Mouse (Mus musculus) WW6 (cell line): ENCODE measurements around the gene Rufy1.
"Not testable (repeated sequence)": the region's sequence is repeated elsewhere in the genome, so short reads cannot be mapped to it uniquely, and the experiment has no call there.

Source experiments
- DNase-seq: peaks from one replicate; pipeline ENCODE4 v3.0.0-alpha.2; 2013; ENCODE audit warnings: low read depth, low spot score

Rufy1 gene

DNA sequence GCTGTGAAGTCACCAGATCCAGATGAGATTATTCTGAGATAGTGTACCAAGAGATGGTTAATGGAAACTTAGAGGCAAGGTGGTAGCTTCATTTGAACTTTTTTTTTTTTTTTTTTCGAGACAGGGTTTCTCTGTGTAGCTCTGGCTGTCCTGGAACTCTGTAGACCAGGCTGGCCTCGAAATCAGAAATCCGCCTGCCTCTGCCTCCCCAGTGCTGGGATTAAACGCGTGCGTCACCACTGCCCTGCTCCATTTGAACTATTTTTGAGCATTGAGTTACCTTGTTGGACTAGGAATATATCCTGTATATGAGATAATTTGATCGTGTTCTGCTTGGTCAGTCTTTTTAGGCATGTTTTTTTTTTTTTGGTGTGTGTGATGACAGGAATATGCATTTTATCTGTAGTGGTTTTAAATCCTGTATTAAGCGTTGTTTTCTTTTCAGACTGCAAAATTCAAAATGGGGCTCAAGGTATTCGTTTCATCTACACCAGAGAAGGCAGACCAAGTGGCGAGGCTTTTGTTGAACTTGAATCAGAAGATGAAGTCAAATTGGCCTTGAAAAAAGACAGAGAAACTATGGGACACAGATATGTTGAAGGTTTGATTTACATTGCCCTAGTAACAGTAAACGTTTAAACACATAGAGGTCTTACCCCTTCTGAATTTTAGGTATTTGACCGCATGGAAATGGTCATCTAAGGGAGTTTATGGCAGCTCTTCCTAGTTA is 51.7 kb downstream of the Rufy1 start:
- DNase-seq, result no peak

DNA sequence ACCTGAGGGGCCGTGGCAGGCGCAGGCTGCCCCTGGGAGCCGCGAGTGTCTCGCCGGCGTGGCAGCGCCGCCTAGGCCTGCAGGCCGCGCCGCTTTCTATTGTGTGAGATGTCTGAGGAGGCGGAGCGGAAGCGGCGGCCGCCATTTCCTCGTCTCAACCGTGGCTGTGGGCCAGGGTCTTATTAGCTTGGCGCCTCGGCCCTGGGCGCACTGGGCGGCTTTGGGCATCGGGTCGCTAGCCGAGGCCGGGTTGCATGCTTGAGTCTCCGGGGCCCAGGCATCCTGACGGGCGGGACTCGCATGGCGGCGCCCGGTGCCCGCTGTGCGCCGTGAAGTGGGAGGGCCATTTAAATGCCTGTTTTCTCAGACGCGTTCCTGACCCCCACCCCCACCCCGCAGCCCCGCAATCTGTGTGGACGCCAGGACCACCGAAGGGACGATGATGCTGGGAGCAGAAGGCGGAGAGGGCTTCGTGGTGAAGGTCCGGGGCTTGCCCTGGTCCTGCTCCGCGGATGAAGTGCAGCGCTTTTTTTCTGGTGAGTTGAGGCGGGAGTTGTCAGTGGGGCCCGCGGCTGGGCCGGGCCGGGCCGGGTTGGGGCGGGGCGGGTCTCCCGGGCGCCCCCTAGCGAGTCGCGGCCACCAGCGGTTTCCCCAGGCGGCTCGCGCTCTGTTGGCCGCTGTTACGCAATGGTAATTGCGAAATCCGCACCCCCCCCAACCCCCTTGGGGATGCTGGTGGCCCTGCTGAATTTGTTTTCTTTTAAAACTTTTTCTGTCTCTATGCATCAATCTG is 52.8 kb downstream of the Rufy1 start:
- no peak for DNase-seq

DNA sequence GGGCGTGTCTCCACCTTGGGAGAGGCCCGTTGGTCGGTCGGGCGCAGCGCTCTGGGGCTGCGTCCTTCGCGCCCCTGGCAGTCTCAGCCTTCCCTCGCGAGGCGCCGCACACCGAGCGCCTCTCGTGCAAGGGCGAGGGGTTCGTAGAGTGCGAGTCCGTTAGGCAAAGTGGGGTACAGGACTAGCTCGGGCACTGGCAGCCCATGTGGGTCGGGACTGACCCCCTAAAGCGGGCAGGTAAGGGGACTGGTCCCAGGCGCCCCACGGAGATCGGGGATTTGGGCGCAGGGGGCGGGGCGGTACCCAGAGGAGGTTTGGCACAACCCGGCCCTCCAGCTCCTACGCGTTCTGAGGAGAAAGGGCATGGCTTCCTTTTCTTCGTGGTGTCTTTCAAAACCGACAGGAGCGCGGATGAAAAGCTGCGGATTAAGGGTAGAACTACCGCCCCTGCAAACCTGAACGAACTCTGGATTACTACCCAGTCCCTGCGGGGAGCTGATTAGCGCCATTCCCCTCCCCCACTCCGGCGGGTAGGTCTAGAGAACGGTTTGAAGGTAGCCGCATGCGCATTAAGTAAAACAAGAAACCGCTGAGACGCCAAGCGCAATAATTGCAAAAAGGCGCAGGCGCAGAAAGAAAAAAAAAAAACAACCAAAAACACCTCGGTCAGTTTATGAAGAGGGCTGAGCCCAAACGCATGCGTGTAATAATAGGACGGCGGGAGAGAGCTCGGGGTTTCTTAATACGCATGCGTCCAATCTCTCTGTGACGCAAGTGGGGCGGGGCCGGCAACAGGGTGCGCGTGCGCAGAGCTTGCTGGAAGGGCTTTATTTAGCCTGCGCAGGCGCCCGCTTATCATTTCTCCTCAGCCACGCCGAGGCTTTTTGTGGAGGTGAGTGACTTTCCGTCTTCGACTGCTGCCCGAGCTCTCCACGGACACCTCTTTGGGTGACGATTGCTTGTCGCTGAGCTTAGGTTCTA is 53.7 kb downstream of the Rufy1 start, which contains the start of gene Hnrnph1:
Hnrnph1 (plus strand) TSS at position 80 of the 981 bp plus-strand sequence.
- peak; percentile 98 for DNase-seq

DNA sequence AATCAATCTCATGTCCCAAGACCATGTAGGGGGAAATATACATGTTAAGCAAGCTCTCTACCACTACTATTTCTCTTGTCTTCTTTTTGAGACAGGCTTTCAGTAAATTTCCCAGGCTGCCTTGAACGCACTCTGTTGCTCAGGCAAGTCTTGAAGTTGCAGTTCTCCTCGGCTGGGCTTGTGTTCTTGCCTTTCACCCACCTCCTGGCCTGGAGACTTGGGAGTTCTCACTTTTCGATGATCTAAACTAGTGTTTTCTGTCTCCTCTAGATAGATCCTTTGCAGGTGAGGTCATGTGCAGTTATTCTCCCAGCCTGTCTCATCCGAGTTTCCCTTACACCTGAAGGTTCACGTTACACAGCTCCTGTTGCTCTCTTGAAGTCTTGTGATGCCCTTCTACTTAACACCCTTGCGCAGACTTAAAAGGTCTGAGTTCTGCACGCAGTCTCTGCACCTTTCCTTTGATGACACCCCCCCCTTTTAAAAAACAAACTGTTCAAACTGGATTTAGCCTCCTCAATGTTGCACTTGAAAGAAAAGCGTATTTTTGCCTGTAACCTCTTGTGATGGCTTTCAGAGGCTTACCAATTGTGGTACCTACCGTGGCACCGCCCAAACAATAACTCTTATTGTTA is 54.7 kb downstream of the Rufy1 start:
- no peak for DNase-seq

DNA sequence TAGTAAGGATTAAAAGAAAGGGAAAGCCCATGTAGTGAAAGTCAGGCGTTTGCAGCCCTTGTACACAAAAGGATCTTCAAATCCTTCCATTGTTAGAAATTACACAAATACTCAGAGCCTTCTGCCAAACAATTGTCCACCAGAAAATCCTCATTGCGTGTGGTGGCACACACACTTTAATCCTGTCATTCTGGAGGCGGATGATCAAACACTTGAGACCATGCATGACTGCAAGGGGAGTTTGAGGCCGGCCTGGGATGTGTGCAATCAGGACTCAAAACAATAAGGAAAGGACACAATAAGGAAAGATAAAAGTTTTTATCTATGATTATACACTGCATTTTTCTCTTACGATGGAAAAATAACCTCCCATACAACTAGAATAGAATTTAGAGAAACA is 55.5 kb downstream of the Rufy1 start:
- no peak for DNase-seq

DNA sequence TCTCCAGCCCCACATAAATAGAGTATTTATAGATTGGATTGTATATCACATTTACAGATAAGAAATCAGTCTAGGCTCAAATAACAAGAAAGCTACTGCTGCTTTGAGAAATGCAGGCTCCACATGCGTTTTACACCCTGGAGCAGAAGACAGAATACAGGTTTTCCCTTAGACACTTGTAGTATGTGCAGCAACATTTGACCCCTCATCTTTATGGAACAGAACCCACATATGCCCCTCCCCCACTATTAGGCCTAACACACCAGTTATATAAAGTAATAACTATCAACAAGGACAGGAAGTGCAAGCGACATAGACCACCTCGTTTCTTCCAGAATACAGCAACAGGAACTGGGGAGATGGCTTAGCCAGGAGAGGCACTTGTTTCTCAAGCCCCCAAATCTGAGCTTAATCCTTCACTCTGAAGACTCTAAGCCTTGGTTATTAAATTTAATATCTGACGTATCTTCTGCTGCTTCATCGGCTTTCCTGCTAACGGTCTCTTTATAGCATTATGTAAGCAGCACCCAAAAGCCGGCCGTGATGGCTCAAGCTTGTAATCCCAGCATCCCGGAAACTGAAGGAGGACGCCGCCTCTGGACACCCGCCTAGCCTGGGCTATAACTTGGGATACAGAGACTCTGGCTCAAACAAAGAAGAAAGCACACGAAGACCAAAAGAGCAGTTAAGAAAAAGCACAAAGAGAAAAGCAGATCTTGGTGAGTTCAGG is 56.5 kb downstream of the Rufy1 start:
- no peak for DNase-seq

DNA sequence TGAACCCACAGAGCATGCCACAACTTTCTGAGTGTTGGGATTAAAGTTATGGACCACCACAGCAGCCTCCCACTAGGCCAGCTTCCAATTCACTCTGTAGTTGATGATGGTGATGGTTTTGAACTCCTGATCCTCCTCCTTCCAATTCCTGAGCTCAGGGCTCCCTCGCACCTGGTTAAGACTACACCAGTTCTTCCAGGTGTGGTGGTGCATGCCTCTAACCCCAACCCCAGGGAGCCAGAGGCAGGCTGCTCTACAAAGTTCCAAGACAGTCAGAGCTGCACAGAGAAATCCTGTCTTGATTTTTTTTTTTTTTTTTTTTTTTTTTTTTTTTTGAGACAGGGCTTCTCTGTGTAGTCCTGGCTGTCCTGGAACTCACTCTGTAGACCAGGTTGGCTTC is 57.3 kb downstream of the Rufy1 start:
- no peak for DNase-seq

DNA sequence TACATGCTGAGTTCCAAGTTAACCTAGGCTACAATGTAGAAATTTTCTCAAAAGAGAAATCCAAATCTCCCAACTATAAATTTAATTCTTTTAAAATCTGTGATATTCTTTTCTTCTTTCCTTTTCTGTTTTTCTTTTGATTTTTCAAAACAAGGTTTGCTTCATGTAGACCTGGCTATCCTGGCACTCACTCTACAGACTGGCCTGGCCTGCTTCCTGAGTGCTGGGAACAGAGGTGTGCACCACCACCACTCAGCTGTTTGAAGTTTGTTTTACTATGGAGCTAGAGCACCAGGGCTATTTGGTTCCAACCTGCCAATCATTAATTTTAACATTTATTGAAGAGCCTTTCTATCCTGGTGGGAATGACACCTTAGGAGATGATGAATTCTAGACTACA is 57.8 kb downstream of the Rufy1 start:
- DNase-seq, result no peak

DNA sequence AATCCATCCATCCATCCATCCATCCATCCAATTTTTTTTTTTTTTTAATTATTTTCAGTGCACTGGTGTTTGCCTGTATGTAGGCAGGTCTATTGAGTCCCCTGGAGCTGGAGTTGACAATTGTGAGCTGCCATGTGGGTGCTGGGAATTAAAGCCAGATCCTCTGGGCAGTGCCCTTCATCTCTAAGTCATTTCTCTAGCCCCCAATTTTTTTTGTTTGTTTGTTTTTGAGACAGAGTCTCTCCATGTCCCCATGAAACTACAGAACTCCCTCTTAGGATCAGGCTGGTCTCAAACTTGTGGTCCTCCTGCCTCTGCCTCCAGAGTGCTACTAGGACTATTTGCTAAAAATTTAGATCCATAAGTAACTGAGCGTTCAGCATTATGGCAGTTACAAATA is 59.0 kb downstream of the Rufy1 start:
- DNase-seq, result no peak

DNA sequence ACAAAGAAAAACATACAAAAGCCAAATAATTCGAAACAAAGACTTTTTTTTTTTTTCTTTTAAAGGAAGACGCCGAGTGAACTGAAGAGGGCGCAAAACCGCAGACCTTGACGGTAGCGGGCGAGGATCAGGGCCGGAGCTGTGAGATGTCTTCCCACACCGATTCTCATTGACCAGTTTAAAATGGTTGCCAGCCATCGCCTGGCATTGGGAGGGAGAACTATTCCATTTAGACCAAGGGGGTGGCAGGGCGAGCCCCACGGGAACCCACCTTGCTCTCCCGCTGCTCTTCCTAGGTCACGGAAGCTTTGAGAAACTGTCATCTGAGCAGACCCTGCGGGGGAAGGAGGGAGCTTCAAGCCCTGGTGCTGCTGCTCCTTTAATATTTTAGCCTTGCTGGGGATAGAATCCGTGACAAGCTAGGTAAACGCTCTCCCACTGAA is 59.5 kb downstream of the Rufy1 start:
- no peak for DNase-seq

DNA sequence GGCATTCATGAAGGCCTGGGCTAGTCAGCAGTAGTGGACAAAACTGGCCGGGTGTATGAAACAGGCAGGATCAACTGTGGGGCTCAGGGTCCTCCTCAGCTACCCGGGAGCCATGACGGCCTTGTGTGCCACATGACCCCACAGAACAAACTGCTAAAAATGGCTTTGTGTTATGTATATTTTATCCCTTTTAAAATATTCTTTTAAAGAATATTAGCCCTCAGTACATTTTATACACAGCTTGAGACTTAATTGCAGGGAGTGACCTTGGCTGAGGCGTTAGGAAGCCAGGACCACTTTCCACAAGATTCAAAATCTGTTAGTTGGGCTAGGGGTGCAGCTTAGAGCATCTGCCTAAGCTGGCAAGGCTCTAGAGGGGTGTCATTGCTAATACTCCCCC is 60.0 kb downstream of the Rufy1 start:
- no peak for DNase-seq

DNA sequence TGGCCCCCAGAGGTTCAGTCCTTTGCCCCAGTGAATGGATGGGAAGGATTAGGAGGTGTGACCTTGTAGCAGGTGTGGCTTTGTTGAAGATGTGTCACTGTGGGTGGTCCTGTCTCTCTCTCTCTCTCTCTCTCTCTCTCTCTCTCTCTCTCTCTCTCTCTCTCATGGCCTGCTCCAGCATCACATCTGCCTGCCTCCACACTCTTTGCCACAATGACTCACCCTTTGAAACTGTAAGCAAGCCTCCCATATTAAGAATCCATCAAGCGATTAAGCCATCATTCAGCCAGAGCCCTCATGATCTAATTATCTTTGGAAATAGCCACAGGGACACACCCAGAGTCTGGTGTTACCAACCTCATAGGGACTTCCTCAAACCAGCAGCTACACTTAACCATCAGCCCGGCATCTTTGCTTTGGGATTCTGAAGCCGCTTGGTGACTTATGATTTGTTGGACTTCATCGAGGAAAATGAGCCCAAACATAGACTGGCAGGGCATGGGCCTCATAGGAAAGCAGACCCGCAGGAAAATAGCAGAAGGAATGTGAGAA is 61.5 kb downstream of the Rufy1 start:
- no peak for DNase-seq

DNA sequence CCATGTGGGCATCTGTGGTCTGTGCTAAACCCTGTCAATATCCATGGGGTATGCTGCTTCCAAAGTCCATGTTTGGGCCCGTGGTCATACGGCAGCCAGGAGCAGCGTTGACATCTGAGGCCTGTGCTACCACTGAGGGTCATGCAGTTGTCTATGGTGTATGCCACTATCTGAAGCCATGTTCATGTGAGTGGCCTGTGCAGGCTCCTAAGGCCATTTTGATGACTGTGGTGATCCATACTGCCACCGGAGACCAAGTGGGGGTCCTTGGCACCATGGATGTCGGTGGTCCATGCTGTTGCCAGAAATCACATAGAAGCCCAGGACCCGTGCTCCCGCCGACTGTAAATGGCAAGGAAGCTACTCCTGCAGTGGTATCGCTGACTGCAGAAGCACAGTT is 63.4 kb downstream of the Rufy1 start:
- DNase-seq, result no peak

DNA sequence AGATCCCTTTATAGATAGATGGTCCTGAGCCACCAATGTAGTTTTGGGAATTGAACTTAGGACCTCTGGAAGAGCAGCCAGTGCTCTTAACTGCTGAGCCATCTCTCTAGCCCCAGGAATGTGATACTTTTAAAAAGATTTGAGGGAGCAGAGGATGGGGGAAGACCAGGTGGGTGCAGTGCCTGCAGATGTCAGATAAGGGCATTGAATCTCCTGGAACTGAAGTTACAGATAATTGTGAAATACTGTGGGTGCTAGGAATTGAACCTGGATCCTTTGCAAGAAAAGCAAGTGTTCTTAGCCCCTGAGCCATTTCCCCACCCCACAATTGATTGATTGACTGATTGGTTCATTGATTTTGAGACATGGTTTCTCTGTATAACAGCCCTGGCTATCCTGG is 65.6 kb downstream of the Rufy1 start:
- no peak for DNase-seq

DNA sequence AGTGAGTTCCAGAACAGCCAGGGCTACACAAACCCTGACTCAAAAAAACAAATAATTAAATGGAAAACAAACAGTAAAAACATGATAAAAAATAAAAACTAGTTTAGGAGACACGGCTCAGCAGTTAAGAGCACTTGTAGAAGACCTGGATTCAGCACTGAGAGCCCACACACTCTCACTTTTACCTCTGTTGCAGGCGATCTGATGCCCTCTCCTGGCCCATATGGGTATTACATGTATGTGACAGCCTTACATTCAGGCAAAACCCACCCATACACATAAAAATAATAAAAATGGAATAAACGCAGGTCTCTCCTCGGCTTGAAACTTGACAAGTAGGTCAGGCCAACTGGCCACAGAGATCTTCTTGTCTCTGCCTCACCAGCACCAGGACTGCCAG is 66.4 kb downstream of the Rufy1 start:
- peak; percentile 70 for DNase-seq

DNA sequence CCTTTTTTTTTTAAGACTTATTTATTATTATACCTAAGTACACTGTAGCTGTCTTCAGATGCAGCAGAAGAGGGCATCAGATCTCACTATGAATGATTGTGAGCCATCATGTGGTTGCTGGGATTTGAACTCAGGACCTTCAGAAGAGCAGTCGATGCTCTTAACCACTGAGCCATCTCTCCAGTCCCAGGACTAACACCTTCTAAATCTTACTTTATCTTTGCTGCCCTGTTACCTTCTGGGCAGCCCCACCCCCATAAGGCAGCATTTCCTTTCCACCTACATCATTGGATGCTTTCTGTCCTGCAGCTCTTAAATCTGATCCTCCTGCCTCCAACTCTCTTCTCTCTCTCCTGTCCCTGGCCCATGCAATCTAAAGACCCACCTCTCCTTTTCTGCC is 69.6 kb downstream of the Rufy1 start:
- DNase-seq, result not testable (repeated sequence)

DNA sequence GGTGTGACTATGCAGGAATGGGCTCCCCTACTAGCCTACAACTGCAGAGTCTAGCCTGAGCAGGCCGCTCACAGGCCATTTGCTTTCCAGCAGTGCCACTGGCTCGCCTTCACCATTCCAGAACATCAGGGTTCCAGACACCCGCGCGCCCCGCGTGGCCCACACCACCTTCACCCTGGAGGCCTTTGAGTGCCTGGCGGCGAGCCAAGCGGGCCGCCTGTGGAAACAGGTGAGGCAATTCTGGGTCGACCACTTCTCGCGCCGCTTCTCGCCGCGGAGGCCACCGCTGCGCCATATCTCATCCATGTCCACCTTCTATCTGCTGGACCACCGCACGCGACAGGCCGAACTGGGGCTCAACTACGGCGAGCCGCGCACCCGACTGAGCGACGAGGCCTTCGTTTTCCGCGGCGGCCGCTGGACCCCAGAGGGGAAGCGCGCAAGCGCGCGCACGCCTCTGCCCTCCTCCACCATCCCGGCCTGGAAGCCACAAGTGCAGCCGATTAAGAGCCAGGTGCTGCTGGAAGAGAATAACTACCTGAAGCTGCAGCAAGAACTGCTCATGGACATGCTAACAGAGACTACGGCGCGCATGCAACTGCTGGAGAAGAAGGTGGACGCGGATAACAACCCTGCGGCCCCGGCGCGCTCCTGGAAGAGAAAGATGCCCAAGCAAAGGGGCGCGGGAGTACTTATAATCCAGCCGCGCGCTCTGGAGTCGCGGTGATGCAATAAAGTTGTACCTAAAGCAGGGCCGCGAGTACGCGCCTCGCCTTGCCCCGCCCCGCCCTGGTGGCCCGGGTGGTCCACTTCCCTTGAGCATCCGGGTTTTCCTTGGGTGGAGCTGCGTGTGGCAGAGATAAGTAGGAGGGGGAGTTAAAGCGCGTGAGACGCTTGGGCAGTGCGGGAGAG is 71.7 kb downstream of the Rufy1 start:
- DNase-seq, result peak; percentile 82

DNA sequence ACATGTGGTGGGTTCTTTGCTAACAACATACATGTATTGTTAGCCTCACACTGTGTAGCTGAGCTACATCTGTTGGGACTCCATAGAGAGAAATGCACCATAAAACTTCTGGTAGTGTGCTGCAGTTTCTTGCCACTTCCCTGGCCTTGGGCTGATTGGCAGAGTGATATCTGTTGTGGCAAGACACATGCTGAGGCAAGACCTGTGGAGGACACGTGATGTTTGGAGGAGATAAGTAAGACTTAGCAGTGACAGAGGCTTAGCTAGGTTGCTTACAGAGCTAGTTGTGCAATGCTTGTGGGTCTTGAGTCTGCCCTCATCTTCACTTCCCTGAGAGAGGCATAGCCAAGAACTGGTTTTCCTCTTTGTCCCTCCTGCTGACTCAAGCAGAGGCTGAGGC is 75.5 kb downstream of the Rufy1 start:
- DNase-seq, result no peak

DNA sequence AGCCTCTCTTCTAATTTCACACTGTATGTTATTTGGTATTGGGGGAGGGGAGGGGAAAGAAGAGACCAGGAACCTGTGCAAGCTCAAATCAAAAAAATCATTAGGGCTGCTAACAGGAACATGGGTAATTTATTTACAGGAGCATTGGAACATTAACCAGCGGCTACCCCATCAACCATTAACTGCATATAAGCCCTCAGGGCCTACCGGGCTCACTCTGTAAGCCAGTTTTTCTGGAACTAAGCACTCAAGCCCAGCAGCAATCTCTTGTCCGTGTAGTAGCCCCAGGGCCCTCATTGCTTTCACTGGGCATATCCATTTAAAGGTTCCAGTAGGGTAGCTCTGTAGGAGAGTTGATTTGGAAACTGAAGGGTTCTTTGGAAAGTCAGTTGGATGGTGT is 76.1 kb downstream of the Rufy1 start:
- DNase-seq, result no peak
